Mouse (Mus musculus) 3134 (cell line): ENCODE measurements around the gene Nprl3.

Source experiments
- DNase-seq: peaks from one replicate; pipeline ENCODE4 v3.0.0-alpha.2; 2011; ENCODE audit warnings: low spot score; ENCODE audit not compliant: insufficient read length; ENCODE audit errors: extremely low read depth

Nprl3 gene

GRCm38 (mm10) chr11:32248350-32248749 is 19.2 kb downstream of the Nprl3 start:
- no peak for DNase-seq

- no peak for DNase-seq
These were observed 20.4 kb downstream of the Nprl3 start for GRCm38 (mm10) chr11:32247068-32247467.

GRCm38 (mm10) chr11:32245614-32246013 is 21.9 kb downstream of the Nprl3 start:
- no peak for DNase-seq

GRCm38 (mm10) chr11:32244617-32245016 is 22.9 kb downstream of the Nprl3 start:
- no peak for DNase-seq

- no peak for DNase-seq
These were observed 23.4 kb downstream of the Nprl3 start for GRCm38 (mm10) chr11:32244064-32244463.

GRCm38 (mm10) chr11:32243205-32243955 is 24.1 kb downstream of the Nprl3 start:
- no peak for DNase-seq

GRCm38 (mm10) chr11:32242209-32242608 is 25.3 kb downstream of the Nprl3 start:
- no peak for DNase-seq

- DNase-seq = no peak
These were observed 26.1 kb downstream of the Nprl3 start for GRCm38 (mm10) chr11:32241391-32241790.

- DNase-seq = no peak
These were observed 29.2 kb downstream of the Nprl3 start for GRCm38 (mm10) chr11:32238093-32238860.

GRCm38 (mm10) chr11:32237411-32237795 is 30.1 kb downstream of the Nprl3 start:
- no peak for DNase-seq

- DNase-seq = no peak
These were observed 30.6 kb downstream of the Nprl3 start for GRCm38 (mm10) chr11:32236712-32237410.

- DNase-seq = no peak
These were observed 31.4 kb downstream of the Nprl3 start for GRCm38 (mm10) chr11:32236132-32236531.

GRCm38 (mm10) chr11:32235646-32236045 is 31.9 kb downstream of the Nprl3 start:
- no peak for DNase-seq

- no peak for DNase-seq
These were observed 32.6 kb downstream of the Nprl3 start for GRCm38 (mm10) chr11:32234816-32235485.

- no peak for DNase-seq
These were observed 33.6 kb downstream of the Nprl3 start for GRCm38 (mm10) chr11:32233895-32234294.

- no peak for DNase-seq
These were observed 34.7 kb downstream of the Nprl3 start for GRCm38 (mm10) chr11:32232848-32233247.

GRCm38 (mm10) chr11:32231125-32231524 is 36.4 kb downstream of the Nprl3 start:
- DNase-seq = no peak

- DNase-seq = no peak
These were observed 37.3 kb downstream of the Nprl3 start for GRCm38 (mm10) chr11:32230220-32230619.

GRCm38 (mm10) chr11:32228292-32228845 is 39.1 kb downstream of the Nprl3 start:
- no peak for DNase-seq

GRCm38 (mm10) chr11:32227555-32227954 is 40.0 kb downstream of the Nprl3 start:
- DNase-seq = no peak

GRCm38 (mm10) chr11:32227041-32227440 is 40.5 kb downstream of the Nprl3 start:
- no peak for DNase-seq
